Mouse (Mus musculus) spleen, adult 2 months (tissue): ENCODE measurements around the gene Cacng4.

Source experiments
- CTCF ChIP-seq: fragments of 200-500 bp; IDR thresholded peaks from 2 replicates; pipeline ENCODE4 v1.5.1; 2011; ENCODE audit warnings: mild to moderate bottlenecking, inconsistent platforms; ENCODE audit not compliant: insufficient read depth, insufficient read length, insufficient replicate concordance; ENCODE audit errors: extremely low read depth
- POLR2A ChIP-seq: fragments of 200-500 bp; IDR thresholded peaks from 2 replicates; pipeline ENCODE4 v1.6.1; 2011; ENCODE audit warnings: low read depth, low read length, inconsistent platforms

DNA sequence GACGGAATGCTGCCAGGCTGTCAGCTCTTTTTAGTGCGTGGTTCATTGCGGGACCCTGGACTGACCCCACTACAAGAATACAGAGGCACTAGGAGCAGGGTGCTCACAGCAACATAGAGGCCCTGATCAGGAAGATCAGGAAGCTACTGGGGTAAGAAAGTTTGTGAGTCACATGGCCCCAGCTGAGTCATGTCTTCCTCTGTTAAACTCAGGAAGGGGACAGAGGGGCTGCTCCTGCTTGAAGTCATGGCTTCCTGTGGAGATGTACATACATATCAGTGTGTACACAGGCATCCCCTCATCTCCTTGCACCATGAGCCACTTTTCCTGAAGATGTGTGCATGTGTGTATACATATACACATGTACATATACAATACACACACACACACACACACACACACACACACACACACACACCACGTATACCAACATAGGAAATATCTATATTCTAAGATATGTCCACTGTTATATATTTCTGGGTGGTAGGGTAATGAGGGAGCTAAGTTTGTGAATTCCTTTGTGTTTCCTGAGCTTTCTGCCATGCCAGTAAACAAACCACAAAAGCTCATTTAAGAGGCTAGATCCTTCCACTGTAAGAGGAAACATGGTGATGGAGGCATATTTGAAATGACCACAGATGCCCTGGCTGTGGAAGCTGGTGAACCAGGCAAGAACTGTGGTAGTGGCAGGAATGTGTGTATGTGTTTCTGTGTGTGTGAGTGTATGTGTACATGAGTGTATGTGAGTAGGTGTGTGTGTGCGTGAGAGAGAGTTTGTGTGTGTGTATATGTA lies 45.9 kb downstream of the Cacng4 start:
- TF ChIP-seq POLR2A: no peak
- no peak for TF ChIP-seq CTCF
